Mouse (Mus musculus): Measurements from ENCODE around the gene Kremen1. TPM values are rescaled to one million over a fixed set of nuclear protein-coding genes. Genes with fewer than 3 reads are reported as not detected.

The Kremen1 gene
- polyA plus RNA-seq, 1 experiment from 2014 or later: 4.6 TPM

GRCm38 (mm10) chr11:5243812-5244748 lies 17.3 kb downstream of the Kremen1 start:
- H3K4me2 ChIP-seq: no peak overlapping the region

GRCm38 (mm10) chr11:5243208-5243607 lies 18.1 kb downstream of the Kremen1 start:
- no peaks in the 10 kb centered on the region for H3K9me3 ChIP-seq (ENCODE audit: control insufficient read depth, low read length)
- 91% methylated on average over 7 of the region's 7 CpGs for WGBS
- no peak overlapping the region for H3K4me2 ChIP-seq
- H3K9ac ChIP-seq (ENCODE audit: low read depth, low read length): no peak overlapping the region
- H3K4me3 ChIP-seq (ENCODE audit: low read depth, low read length): no peak overlapping the region
- no peak for DNase-seq (ENCODE audit: low spot score)
- no peaks in the 10 kb centered on the region for H3K27me3 ChIP-seq (replicated peaks; ENCODE audit: control insufficient read depth, insufficient read depth, low read length)
- no peak overlapping the region for H3K27ac ChIP-seq (ENCODE audit: low read depth, low read length)
- peaks cover 2% of the 10 kb centered on the region; the same call in 1 of the 2 replicates for H3K36me3 ChIP-seq (ENCODE audit: control insufficient read depth, insufficient read depth, low read length)
- ATAC-seq (replicated peaks; ENCODE audit: low FRiP score): no peak
- peaks cover 42% of the 10 kb centered on the region for H3K4me1 ChIP-seq (replicated peaks; ENCODE audit: control insufficient read depth, insufficient read depth, low read length)

More at GRCm38 (mm10) chr11:5243812-5244748, 17.3 kb downstream of the Kremen1 start:
- 64% methylated on average over 24 of the region's 24 CpGs for WGBS
- DNase-seq (ENCODE audit: low spot score) (no peak), ATAC-seq (replicated peaks; ENCODE audit: low FRiP score) (no peak)
- peaks cover 42% of the 10 kb centered on the region for H3K4me1 ChIP-seq (replicated peaks; ENCODE audit: control insufficient read depth, insufficient read depth, low read length)
- H3K9me3 ChIP-seq (ENCODE audit: control insufficient read depth, low read length): no peaks in the 10 kb centered on the region
- H3K9ac ChIP-seq (ENCODE audit: low read depth, low read length): no peak overlapping the region
- no peak overlapping the region for H3K27ac ChIP-seq (ENCODE audit: low read depth, low read length)
- H3K36me3 ChIP-seq (ENCODE audit: control insufficient read depth, insufficient read depth, low read length): peaks cover 2% of the 10 kb centered on the region; the same call in 1 of the 2 replicates
- H3K27me3 ChIP-seq (replicated peaks; ENCODE audit: control insufficient read depth, insufficient read depth, low read length): no peaks in the 10 kb centered on the region
- no peak overlapping the region for H3K4me3 ChIP-seq (ENCODE audit: low read depth, low read length)

GRCm38 (mm10) chr11:5242158-5242557 lies 19.2 kb downstream of the Kremen1 start:
- 88% methylated on average over 8 of the region's 8 CpGs for WGBS
- ATAC-seq (replicated peaks; ENCODE audit: low FRiP score): no peak

GRCm38 (mm10) chr11:5239706-5240690 lies 21.4 kb downstream of the Kremen1 start:
- 0 out of 2 replicates have a peak overlapping the region, but pooled peaks have one; percentile 1 for H3K9ac ChIP-seq (ENCODE audit: low read depth, low read length)
- H3K36me3 ChIP-seq (ENCODE audit: control insufficient read depth, insufficient read depth, low read length): peaks cover 4% of the 10 kb centered on the region; the same call in 1 of the 2 replicates
- no peaks in the 10 kb centered on the region for H3K27me3 ChIP-seq (replicated peaks; ENCODE audit: control insufficient read depth, insufficient read depth, low read length)
- ATAC-seq (replicated peaks; ENCODE audit: low FRiP score): peak; percentile 83
- peak; percentile 58 for DNase-seq (ENCODE audit: low spot score)
- H3K4me1 ChIP-seq (replicated peaks; ENCODE audit: control insufficient read depth, insufficient read depth, low read length): peaks cover 31% of the 10 kb centered on the region
- no peaks in the 10 kb centered on the region for H3K9me3 ChIP-seq (ENCODE audit: control insufficient read depth, low read length)
- peak overlapping the region; percentile 33; the same call in 1 of the 2 replicates for H3K4me2 ChIP-seq
- H3K27ac ChIP-seq (ENCODE audit: low read depth, low read length): no peak overlapping the region
- no peak overlapping the region for H3K4me3 ChIP-seq (ENCODE audit: low read depth, low read length)
- WGBS: 19% methylated on average over 10 of the region's 10 CpGs

More at GRCm38 (mm10) chr11:5242158-5242557, 19.2 kb downstream of the Kremen1 start:
- Histone ChIP-seq H3K9ac (ENCODE audit: low read depth, low read length) (no peak overlapping the region), H3K36me3 (ENCODE audit: control insufficient read depth, insufficient read depth, low read length) (peaks cover 2% of the 10 kb centered on the region; the same call in 1 of the 2 replicates), H3K4me3 (ENCODE audit: low read depth, low read length) (no peak overlapping the region), H3K9me3 (ENCODE audit: control insufficient read depth, low read length) (no peaks in the 10 kb centered on the region), H3K4me2 (no peak overlapping the region), H3K4me1 (replicated peaks; ENCODE audit: control insufficient read depth, insufficient read depth, low read length) (peaks cover 42% of the 10 kb centered on the region), H3K27ac (ENCODE audit: low read depth, low read length) (no peak overlapping the region), H3K27me3 (replicated peaks; ENCODE audit: control insufficient read depth, insufficient read depth, low read length) (no peaks in the 10 kb centered on the region)
- no peak for DNase-seq (ENCODE audit: low spot score)

GRCm38 (mm10) chr11:5219910-5220447 lies 41.4 kb downstream of the Kremen1 start:
- ATAC-seq (replicated peaks; ENCODE audit: low FRiP score) (no peak), DNase-seq (ENCODE audit: low spot score) (no peak)
- no peak overlapping the region for H3K9ac ChIP-seq (ENCODE audit: low read depth, low read length)
- H3K4me3 ChIP-seq (ENCODE audit: low read depth, low read length): no peak overlapping the region
- no peaks in the 10 kb centered on the region for H3K27me3 ChIP-seq (replicated peaks; ENCODE audit: control insufficient read depth, insufficient read depth, low read length)
- H3K36me3 ChIP-seq (ENCODE audit: control insufficient read depth, insufficient read depth, low read length): no peaks in the 10 kb centered on the region
- H3K4me2 ChIP-seq: no peak overlapping the region
- H3K4me1 ChIP-seq (replicated peaks; ENCODE audit: control insufficient read depth, insufficient read depth, low read length): no peaks in the 10 kb centered on the region
- no peaks in the 10 kb centered on the region for H3K9me3 ChIP-seq (ENCODE audit: control insufficient read depth, low read length)
- WGBS: 63% methylated on average over 6 of the region's 6 CpGs
- no peak overlapping the region for H3K27ac ChIP-seq (ENCODE audit: low read depth, low read length)

GRCm38 (mm10) chr11:5219371-5219770 lies 42.0 kb downstream of the Kremen1 start:
- no peak for ATAC-seq (replicated peaks; ENCODE audit: low FRiP score)
- DNase-seq (ENCODE audit: low spot score): no peak
- Histone ChIP-seq H3K27me3 (replicated peaks; ENCODE audit: control insufficient read depth, insufficient read depth, low read length) (no peaks in the 10 kb centered on the region), H3K9me3 (ENCODE audit: control insufficient read depth, low read length) (no peaks in the 10 kb centered on the region), H3K9ac (ENCODE audit: low read depth, low read length) (no peak overlapping the region), H3K36me3 (ENCODE audit: control insufficient read depth, insufficient read depth, low read length) (no peaks in the 10 kb centered on the region), H3K4me3 (ENCODE audit: low read depth, low read length) (no peak overlapping the region), H3K27ac (ENCODE audit: low read depth, low read length) (no peak overlapping the region), H3K4me1 (replicated peaks; ENCODE audit: control insufficient read depth, insufficient read depth, low read length) (no peaks in the 10 kb centered on the region), H3K4me2 (no peak overlapping the region)
- 84% methylated on average over 4 of the region's 4 CpGs for WGBS

- Histone ChIP-seq H3K9ac (ENCODE audit: low read depth, low read length) (no peak overlapping the region), H3K36me3 (ENCODE audit: control insufficient read depth, insufficient read depth, low read length) (no peaks in the 10 kb centered on the region), H3K4me2 (no peak overlapping the region), H3K4me3 (ENCODE audit: low read depth, low read length) (no peak overlapping the region), H3K27ac (ENCODE audit: low read depth, low read length) (no peak overlapping the region), H3K9me3 (ENCODE audit: control insufficient read depth, low read length) (no peaks in the 10 kb centered on the region), H3K27me3 (replicated peaks; ENCODE audit: control insufficient read depth, insufficient read depth, low read length) (no peaks in the 10 kb centered on the region), H3K4me1 (replicated peaks; ENCODE audit: control insufficient read depth, insufficient read depth, low read length) (no peaks in the 10 kb centered on the region)
- DNase-seq (ENCODE audit: low spot score) (no peak), ATAC-seq (replicated peaks; ENCODE audit: low FRiP score) (no peak)
- 81% methylated on average over 14 of the region's 14 CpGs for WGBS
Measured at GRCm38 (mm10) chr11:5215401-5216187, 45.8 kb downstream of the Kremen1 start.
